Mouse (Mus musculus) kidney, adult 2 months (tissue): ENCODE data around the gene Etv3.

Experiments used
- CTCF ChIP-seq: fragments of 200-500 bp; conservative IDR thresholded peaks from 2 replicates; pipeline ENCODE4 v1.5.1; 2011; ENCODE audit warnings: low read depth, mild to moderate bottlenecking, control low read depth, low read length, moderate library complexity, mixed read lengths; ENCODE audit not compliant: insufficient read depth, insufficient read length
- POLR2A ChIP-seq: fragments of 200-500 bp; IDR thresholded peaks from one replicate; pipeline ENCODE4 v1.6.1; 2011; ENCODE audit warnings: low read depth, low read length, control low read depth

- TF ChIP-seq CTCF (no peak), POLR2A (no peak)
These were observed 24.7 kb downstream of the Etv3 start for GRCm38 (mm10) chr3:87549908-87550307.
